Mouse (Mus musculus): ENCODE measurements around the gene A630023A22Rik.

Gene A630023A22Rik

GRCm38 (mm10) chr14:34102601-34103000 lies at the start of gene A630023A22Rik:
Gene A630023A22Rik, minus strand, starts transcription at chr14:34102754.
- no peak for DNase-seq

DNA sequence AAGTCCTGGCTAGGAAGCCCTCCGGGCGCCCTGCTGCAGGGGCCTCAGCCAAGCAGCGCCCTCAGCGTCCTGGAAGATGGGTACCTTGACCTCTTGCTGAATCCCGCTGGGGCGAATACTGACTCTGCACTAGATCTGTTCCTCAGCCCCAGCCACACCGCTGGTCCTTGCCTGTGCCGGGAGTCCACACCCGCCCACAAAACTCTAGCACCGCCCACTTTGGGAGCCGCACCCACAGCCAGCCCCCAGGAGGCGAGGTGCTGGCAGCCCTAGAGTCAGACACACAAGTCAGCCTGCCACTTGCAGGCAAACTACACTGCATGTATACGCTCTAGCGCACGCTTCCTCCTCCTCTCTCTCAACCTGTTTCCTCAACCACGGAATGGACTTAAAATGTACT lies 49.8 kb upstream of the A630023A22Rik start, which contains the start of gene Npy4r:
Gene Npy4r (minus strand): TSS at position 148 of the 400 bp plus-strand sequence.
- DNase-seq, result no peak

DNA sequence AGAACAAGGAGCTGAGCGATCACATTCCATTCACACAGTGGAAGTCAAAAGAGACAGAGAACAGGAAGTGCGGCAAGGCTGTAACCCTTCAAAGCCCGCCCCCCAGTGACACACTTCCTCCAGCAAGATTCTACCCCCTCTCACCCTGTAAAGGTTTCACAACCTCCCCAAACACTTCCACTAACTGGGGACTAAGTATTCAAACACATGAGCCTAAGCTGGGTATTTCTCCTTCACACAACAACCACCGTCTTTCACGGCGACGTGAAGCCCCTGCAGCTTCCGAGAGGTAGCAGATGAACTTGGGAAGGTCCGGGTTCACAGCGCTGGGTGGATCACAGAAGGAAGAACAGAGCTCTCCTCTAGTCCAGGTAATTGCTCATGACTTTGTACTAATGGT lies 40.4 kb upstream of the A630023A22Rik start:
- no peak for DNase-seq

DNA sequence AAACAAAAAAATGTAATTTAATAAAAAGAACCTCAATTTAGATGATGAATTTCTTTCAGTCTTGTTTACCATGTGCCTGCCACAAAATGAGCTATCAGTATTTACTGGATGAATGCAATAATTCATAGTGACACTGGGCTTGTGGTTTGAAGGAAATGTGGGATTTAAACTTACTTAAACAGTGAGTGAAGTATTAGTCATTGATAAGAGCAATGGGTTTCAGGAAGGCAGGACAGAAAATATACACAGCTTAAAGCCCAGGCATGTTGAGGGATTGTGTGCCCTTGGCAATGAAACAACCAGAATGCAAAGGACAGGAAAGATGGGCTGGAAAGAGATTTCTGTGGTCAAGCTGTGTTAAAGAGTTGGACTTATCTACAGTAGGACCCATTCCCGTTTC lies 39.8 kb upstream of the A630023A22Rik start:
- DNase-seq, result no peak

DNA sequence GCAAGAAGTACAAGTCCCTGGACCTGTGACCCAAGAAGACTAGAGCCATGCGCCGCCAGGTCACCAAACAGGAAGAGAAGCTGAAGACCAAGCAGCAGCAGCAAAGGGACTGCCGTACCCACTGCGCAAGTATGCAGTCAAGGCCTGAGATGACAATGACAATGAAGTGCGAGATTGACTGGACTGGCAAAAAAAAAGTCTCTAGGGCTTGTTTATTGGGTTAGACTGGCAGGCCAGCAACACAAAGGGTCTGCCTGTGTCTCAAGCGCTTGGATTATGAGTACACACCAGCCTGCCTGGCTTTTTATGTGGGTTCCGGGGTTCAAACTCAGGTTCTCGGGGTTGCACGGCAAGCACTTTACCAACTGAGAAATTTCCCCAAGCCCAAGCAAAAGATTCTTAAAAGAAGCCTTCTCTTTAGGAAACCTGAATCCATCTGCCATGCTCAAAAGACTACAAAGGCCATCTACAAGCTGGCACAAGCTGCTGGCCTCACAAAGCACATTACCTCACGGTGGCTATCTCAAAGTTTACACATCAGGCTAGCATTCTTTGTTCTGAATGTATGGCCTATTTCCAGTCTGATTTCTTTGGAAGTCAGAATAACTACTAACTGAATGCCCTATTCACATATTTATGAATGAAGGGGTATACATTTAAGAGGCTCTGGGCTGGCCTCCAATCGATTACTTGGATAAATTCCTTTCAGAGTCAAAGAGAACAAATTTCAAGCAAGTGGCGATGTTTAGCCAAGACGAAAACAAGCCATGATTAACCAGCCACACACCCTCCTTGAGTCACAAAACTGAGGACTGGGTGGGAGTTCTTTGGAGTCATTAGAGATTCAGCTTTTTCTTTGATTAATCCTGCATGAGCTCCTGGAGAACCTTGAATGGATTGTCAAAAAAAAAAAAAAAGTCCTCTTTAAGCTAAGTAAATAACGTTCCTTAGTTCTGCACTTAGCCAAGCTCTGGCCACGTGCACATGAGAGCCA lies 37.4 kb upstream of the A630023A22Rik start:
- no peak for DNase-seq

DNA sequence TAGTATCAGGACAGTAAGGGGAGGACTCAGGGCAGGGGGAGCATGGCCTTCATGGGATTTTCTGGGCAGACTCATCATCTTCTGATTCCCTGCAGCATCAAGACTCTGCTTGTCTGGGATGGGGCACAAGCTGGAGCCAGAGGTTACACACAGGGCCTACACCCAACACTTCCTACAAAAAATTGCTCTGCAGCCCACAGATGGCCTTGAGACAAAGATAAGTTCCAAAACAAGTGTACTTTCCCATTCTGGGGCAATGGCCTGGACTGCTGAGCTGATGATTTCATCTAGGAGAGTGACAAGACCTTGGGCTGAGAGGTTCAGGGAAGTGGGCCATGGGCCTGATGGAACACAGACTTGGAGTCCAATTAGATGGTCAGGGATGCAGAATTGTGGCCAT lies 32.8 kb upstream of the A630023A22Rik start:
- DNase-seq, result no peak

GRCm38 (mm10) chr14:34131216-34131615 lies 28.7 kb upstream of the A630023A22Rik start:
- DNase-seq, result no peak

- no peak for DNase-seq
These were observed 19.1 kb upstream of the A630023A22Rik start for GRCm38 (mm10) chr14:34121691-34122090.

DNA sequence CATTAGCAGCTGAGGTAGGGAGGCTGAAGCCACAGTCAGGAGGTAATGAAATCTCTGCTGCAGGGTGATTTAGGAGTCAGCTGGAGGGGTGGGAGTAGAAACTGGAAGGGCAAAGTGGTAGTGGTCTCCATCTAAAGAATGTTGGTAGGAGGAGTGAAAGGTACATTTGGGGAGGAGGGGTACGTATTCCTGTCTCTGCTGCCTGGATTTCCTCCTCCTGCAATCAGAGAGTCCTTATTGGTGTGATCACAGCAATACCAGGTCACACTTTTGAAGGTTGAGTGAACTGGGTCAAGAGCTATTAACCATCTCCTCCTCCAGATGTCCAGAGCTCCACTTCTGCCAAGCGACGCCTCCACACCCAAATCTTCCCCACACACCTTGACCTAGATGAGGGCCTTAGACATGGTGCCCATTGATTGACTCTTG lies 18.4 kb upstream of the A630023A22Rik start:
- no peak for DNase-seq

- no peak for DNase-seq
These were observed 17.7 kb upstream of the A630023A22Rik start for GRCm38 (mm10) chr14:34120016-34120910.

DNA sequence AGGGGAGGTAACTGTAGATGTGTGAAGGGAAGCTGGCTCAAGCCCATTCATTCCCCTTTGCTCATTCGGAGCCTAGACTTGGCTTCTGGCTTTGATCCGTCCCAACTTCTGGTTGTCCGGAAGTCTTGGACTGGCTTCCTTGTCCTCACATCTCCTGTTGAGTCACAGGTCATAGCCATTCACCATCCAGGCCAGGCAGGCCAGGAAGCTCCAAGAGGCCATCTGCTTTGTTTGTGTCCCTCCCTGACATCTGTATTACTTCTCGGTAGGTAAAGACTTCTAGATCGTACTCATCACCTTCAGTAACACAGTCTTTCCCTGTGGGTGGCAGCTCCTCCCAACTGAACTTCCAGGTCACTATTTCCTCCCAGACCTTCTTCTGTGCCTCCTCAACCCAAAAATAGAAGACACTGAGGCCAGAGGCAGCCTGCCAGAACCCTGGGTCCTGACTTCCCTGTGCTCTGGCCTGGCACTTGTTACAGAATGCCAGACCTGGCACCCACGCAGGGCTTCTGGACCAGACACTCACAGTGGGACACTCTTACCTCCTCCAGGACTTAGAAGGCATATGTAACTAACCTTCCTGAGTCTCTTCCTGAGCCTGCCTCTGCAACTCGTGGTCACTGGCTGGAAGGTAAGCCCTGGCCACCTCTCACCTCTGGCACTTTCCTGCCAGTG lies 16.6 kb upstream of the A630023A22Rik start:
- peak; percentile 64 for DNase-seq

GRCm38 (mm10) chr14:34114311-34114710 lies 11.8 kb upstream of the A630023A22Rik start:
- DNase-seq, result no peak

- no peak for DNase-seq
These were observed 5.0 kb upstream of the A630023A22Rik start for GRCm38 (mm10) chr14:34107594-34107993.

- no peak for DNase-seq
These were observed 4.0 kb upstream of the A630023A22Rik start for GRCm38 (mm10) chr14:34106389-34107062.

- peak; percentile 56 for DNase-seq
These were observed 2.3 kb upstream of the A630023A22Rik start for GRCm38 (mm10) chr14:34104892-34105291.

- no peak for DNase-seq
These were observed 1.3 kb upstream of the A630023A22Rik start for GRCm38 (mm10) chr14:34103855-34104254.

- no peak for DNase-seq
These were observed 6.4 kb downstream of the A630023A22Rik start for GRCm38 (mm10) chr14:34096161-34096560.

- DNase-seq, result no peak
These were observed 9.7 kb downstream of the A630023A22Rik start for GRCm38 (mm10) chr14:34092856-34093255.

GRCm38 (mm10) chr14:34091475-34091874 lies 11.1 kb downstream of the A630023A22Rik start:
- DNase-seq, result no peak

GRCm38 (mm10) chr14:34089796-34090195 lies 12.8 kb downstream of the A630023A22Rik start:
- DNase-seq, result no peak

DNA sequence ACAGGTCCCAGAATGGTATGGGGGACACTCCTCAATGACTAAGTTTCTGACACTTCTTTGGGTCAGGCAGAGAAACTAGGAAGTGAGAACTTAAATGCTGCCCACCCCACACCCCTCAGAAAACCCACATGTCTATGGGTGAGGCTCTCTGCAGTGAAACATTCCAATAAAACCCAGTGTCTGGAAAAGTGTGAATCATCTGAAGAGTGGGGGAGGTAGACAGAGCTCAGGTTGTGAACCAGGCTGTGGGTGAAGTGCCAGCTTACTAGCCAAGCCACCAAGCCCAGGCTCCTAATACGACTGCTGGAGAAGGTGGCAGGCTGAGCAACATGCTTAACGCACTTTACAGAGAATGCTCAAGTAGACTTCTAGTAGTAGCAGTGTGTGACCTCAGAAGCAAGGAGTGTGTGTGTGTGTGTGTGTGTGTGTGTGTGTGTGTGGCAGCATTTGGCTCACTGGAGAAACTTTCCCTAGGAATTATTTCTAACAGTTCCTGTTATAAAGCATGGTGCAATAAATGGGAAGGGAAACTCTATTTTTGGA lies 14.6 kb downstream of the A630023A22Rik start:
- DNase-seq, result no peak

DNA sequence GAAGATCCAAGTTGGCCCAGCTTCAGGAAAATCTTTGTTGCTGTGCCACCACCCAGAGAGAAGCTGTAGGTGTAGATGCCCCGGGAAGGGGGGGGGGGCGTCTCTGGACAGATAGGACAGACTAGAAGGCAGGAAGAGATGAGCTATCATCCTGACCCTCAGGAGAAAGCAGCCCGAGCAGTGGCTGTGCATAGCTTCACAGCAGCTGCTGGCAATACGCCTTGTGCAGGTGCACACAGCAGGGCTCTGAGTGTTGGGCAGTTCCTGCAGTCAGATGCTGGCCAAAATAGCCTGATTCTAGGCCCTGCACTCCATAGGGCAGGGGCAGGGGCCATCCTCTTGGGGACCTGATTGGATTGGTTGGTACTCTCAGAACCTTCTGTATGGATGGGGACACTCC lies 15.7 kb downstream of the A630023A22Rik start:
- DNase-seq, result no peak

All from cerebellum, adult 8-10 months (tissue).